Mouse (Mus musculus) CD4-positive naive resting alpha-beta T cell, adult 57 days (primary cell): ENCODE measurements around the gene Olfr705. TPM values are rescaled to one million over a fixed set of nuclear protein-coding genes. Genes with fewer than 3 reads are reported as not detected.

Source experiments
- total RNA-seq: library from RNA; stranded (reverse); gene quantifications from one replicate; pipeline ENCODE4 v1.2.4, GENCODE M21; 2023

Gene Olfr705
- total RNA-seq: not detected

GRCm38 (mm10) chr7:106876791-106877190, at the start of gene Olfr705:
Olfr705 (minus strand) TSS chr7:106876891.

GRCm38 (mm10) chr7:106907676-106908075, 31.0 kb upstream of the Olfr705 start, which contains the start of gene Olfr1532-ps1:
Olfr1532-ps1 (plus strand) TSS chr7:106908001.

GRCm38 (mm10) chr7:106901141-106901540, 24.4 kb upstream of the Olfr705 start, which contains the start of gene Olfr707:
Olfr707 (minus strand) TSS chr7:106901241.

GRCm38 (mm10) chr7:106888062-106888461, 11.4 kb upstream of the Olfr705 start, which contains the start of gene Olfr706:
Olfr706 (minus strand) TSS chr7:106888162.

GRCm38 (mm10) chr7:106862885-106863284, 13.8 kb downstream of the Olfr705 start, which contains the start of gene Olfr704:
Olfr704 (plus strand) TSS chr7:106863185.

GRCm38 (mm10) chr7:106843060-106843459, 33.6 kb downstream of the Olfr705 start, which contains the start of gene Olfr703:
Olfr703 (plus strand) TSS chr7:106843360.

GRCm38 (mm10) chr7:106833793-106834192, 42.9 kb downstream of the Olfr705 start, which contains the start of gene Olfr702:
Olfr702 (minus strand) TSS chr7:106833893.

Other genes starting within 250 kb of the Olfr705 start
- gene Olfr693, start 196.3 kb downstream of the Olfr705 start, total RNA-seq: not detected
- gene Olfr694, start 185.1 kb downstream of the Olfr705 start, total RNA-seq: not detected
- gene Olfr695, start 160.5 kb downstream of the Olfr705 start, total RNA-seq: not detected
- gene Olfr697, start 134.4 kb downstream of the Olfr705 start, total RNA-seq: not detected
- not detected for gene Olfr698, start 121.5 kb downstream of the Olfr705 start, total RNA-seq
- not detected for gene Olfr699, start 83.7 kb downstream of the Olfr705 start, total RNA-seq
- gene Olfr700, start 68.1 kb downstream of the Olfr705 start, total RNA-seq: not detected
- gene Olfr701, start 62.8 kb downstream of the Olfr705 start, total RNA-seq: not detected
- gene Olfr702, start 43.0 kb downstream of the Olfr705 start, total RNA-seq: not detected
- gene Olfr703, start 33.5 kb downstream of the Olfr705 start, total RNA-seq: not detected
- not detected for gene Olfr704, start 13.7 kb downstream of the Olfr705 start, total RNA-seq
- not detected for gene Olfr706, start 11.3 kb upstream of the Olfr705 start, total RNA-seq
- not detected for gene Olfr707, start 24.4 kb upstream of the Olfr705 start, total RNA-seq
- gene Olfr1532-ps1, start 31.1 kb upstream of the Olfr705 start, total RNA-seq: not detected
- gene Olfr709-ps1, start 55.3 kb upstream of the Olfr705 start, total RNA-seq: 0.33 TPM
- not detected for gene Olfr710, start 71.4 kb upstream of the Olfr705 start, total RNA-seq
- gene Olfr6, start 87.0 kb upstream of the Olfr705 start, total RNA-seq: not detected
- not detected for gene Olfr711, start 98.6 kb upstream of the Olfr705 start, total RNA-seq
- gene Olfr2, start 129.2 kb upstream of the Olfr705 start, total RNA-seq: not detected
- gene Olfr713, start 154.3 kb upstream of the Olfr705 start, total RNA-seq: not detected
- not detected for gene Olfr714, start 194.1 kb upstream of the Olfr705 start, total RNA-seq
- not detected for gene Olfr17, start 216.3 kb upstream of the Olfr705 start, total RNA-seq
- gene Olfr715b, start 233.5 kb upstream of the Olfr705 start, total RNA-seq: not detected